Mouse (Mus musculus): ENCODE measurements around the gene Vipr1. TPM values are rescaled to one million over a fixed set of nuclear protein-coding genes. Genes with fewer than 3 reads are reported as not detected.

Vipr1 gene
- polyA plus RNA-seq, 1 experiment = not detected

DNA sequence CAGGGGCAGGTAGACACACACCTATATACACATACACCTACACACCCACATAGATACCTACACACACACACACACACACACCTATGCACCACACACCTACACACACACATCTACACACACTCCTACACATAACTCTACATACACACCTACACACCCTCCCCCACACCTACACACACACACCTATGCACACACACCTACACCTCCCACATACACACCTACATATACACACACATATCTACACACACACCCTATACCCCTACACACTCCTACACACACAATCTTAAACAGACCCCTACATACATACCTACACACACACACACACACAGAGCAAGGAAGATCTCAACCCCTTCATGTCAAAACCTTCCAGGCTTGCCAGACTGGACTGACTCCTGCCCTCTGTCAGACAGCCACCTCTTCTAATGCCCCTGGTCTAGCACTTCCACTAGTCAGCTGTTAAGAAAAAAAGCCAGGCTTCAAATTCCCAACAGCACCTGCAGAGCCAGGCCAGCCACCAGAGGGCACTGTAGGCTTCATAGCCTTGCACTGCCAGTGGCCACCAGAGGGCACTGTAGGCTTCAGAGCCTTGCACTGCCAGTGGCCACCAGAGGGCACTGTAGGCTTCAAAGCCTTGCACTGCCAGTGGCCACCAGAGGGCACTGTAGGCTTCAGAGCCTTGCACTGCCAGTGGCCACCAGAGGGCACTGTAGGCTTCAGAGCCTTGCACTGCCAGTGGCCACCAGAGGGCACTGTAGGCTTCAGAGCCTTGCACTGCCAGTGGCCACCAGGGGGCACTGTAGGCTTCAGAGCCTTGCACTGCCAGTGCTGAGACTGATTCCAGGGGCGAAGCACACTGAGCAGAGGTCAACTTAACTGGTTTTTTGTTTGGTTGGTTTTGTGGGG is 54.9 kb downstream of the Vipr1 start:
- TF ChIP-seq CTCF (IDR thresholded peaks at IDR 0.05; ENCODE audit: insufficient read depth, low read depth, low read length) (peak; percentile 100), POLR2A (IDR thresholded peaks at IDR 0.05; ENCODE audit: insufficient read depth, low read depth, low read length) (no peak)
- WGBS = 100% methylated on average over 1 of the region's 1 CpGs
- no peak overlapping the region for H3K4me3 ChIP-seq (ENCODE audit: insufficient read depth, low read depth, low read length)
- no peaks in the 10 kb centered on the region for H3K4me1 ChIP-seq (ENCODE audit: control insufficient read depth, insufficient read depth, low read length)
- H3K27ac ChIP-seq (ENCODE audit: insufficient read depth, low read depth, low read length) = no peak overlapping the region

- TF ChIP-seq CTCF (IDR thresholded peaks at IDR 0.05; ENCODE audit: insufficient read depth, low read depth, low read length) (no peak), POLR2A (IDR thresholded peaks at IDR 0.05; ENCODE audit: insufficient read depth, low read depth, low read length) (no peak)
- H3K4me1 ChIP-seq (ENCODE audit: control insufficient read depth, insufficient read depth, low read length) = peaks cover 14% of the 10 kb centered on the region
- H3K27ac ChIP-seq (ENCODE audit: insufficient read depth, low read depth, low read length) = no peak overlapping the region
- 26% methylated on average over 11 of the region's 11 CpGs for WGBS
- H3K4me3 ChIP-seq (ENCODE audit: insufficient read depth, low read depth, low read length) = peak overlapping the region; percentile 96
Measured at GRCm38 (mm10) chr9:121704261-121704645, 61.7 kb downstream of the Vipr1 start.

- TF ChIP-seq CTCF (IDR thresholded peaks at IDR 0.05; ENCODE audit: insufficient read depth, low read depth, low read length) (no peak), POLR2A (IDR thresholded peaks at IDR 0.05; ENCODE audit: insufficient read depth, low read depth, low read length) (peak; percentile 61; the same call in 1 of the 2 replicates)
- H3K4me1 ChIP-seq (ENCODE audit: control insufficient read depth, insufficient read depth, low read length) = peaks cover 16% of the 10 kb centered on the region
- peak within 1 kb of the TSS; percentile 48; the same call in 1 of the 2 replicates for H3K27ac ChIP-seq (ENCODE audit: insufficient read depth, low read depth, low read length)
- peak within 1 kb of the TSS; percentile 96 for H3K4me3 ChIP-seq (ENCODE audit: insufficient read depth, low read depth, low read length)
- WGBS = under 1% methylated on average over 69 of the region's 69 CpGs
Measured at GRCm38 (mm10) chr9:121704646-121705625, 62.4 kb downstream of the Vipr1 start, which contains the start of gene Sec22c. Sec22c (minus strand) TSS chr9:121705490.

- 79% methylated on average over 6 of the region's 6 CpGs for WGBS
- H3K4me1 ChIP-seq (ENCODE audit: control insufficient read depth, insufficient read depth, low read length) = peaks cover 16% of the 10 kb centered on the region
- no peak overlapping the region for H3K4me3 ChIP-seq (ENCODE audit: insufficient read depth, low read depth, low read length)
- TF ChIP-seq CTCF (IDR thresholded peaks at IDR 0.05; ENCODE audit: insufficient read depth, low read depth, low read length) (no peak), POLR2A (IDR thresholded peaks at IDR 0.05; ENCODE audit: insufficient read depth, low read depth, low read length) (no peak)
- H3K27ac ChIP-seq (ENCODE audit: insufficient read depth, low read depth, low read length) = no peak overlapping the region
Measured at GRCm38 (mm10) chr9:121706029-121706675, 63.6 kb downstream of the Vipr1 start.

DNA sequence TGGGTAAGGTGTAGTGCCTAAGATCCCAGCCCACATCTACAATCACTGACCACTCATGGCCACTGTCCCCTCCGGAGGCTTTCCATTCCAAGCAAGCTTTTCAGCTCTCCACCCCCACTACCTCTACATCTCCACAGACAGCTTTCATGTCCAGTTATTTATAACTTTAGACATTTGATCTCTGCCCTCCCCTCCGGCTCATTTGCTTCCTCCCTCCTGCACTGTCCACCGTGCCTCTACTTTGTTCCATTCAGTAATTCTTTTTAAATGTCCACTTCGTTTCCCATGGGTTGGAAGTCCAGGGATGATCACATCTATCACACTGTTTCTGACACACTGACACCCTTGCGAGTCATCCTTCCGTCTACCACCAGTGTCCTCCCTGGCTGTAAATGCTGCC is 65.3 kb downstream of the Vipr1 start:
- WGBS = 72% methylated on average over 6 of the region's 6 CpGs
- Histone ChIP-seq H3K4me1 (ENCODE audit: control insufficient read depth, insufficient read depth, low read length) (peaks cover 18% of the 10 kb centered on the region), H3K27ac (ENCODE audit: insufficient read depth, low read depth, low read length) (no peak overlapping the region), H3K4me3 (ENCODE audit: insufficient read depth, low read depth, low read length) (no peak overlapping the region)
- TF ChIP-seq CTCF (IDR thresholded peaks at IDR 0.05; ENCODE audit: insufficient read depth, low read depth, low read length) (no peak), POLR2A (IDR thresholded peaks at IDR 0.05; ENCODE audit: insufficient read depth, low read depth, low read length) (no peak)

- H3K4me1 ChIP-seq (ENCODE audit: control insufficient read depth, insufficient read depth, low read length) = peaks cover 15% of the 10 kb centered on the region
- no peak overlapping the region for H3K27ac ChIP-seq (ENCODE audit: insufficient read depth, low read depth, low read length)
- TF ChIP-seq CTCF (IDR thresholded peaks at IDR 0.05; ENCODE audit: insufficient read depth, low read depth, low read length) (no peak), POLR2A (IDR thresholded peaks at IDR 0.05; ENCODE audit: insufficient read depth, low read depth, low read length) (no peak)
- WGBS = 72% methylated on average over 7 of the region's 7 CpGs
- H3K4me3 ChIP-seq (ENCODE audit: insufficient read depth, low read depth, low read length) = no peak overlapping the region
Measured at GRCm38 (mm10) chr9:121708506-121709486, 66.3 kb downstream of the Vipr1 start.

DNA sequence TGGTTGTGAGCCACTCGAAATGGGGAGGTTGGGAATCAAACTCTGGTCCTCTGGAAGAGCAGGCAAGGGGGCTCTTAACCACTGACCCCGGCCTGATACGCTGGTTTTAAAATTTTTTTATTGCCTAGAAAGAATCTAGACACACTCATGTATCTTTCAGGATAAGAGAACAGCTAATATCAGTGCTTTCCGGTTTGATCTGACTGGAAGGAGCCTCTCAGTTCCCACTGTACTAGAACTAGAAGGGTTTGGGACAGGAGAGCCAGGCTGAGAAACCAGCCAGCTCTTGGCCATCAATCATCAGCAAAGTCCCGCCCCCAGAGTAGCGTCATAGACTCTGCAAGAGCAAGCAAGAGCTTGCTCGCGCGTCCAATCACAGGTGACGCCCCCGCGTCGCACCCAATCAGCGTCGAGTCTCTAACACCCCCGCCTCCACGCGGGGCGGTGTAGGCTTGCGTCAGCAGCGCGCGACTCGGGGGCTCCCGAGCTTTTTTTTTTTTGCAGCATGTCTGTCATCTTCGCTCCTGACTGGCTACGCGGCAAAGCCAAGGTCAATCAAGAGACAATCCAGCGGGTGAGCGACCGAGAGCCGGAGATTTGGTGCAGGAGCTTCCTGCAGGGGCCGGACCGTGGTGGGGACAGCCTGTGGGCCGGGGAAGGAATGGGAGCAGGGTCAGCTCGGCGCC is 67.5 kb downstream of the Vipr1 start, which contains the start of gene Ss18l2:
Ss18l2 (plus strand) TSS at position 432 of the 686 bp plus-strand sequence.
- Histone ChIP-seq H3K27ac (ENCODE audit: insufficient read depth, low read depth, low read length) (peak within 1 kb of the TSS; percentile 48), H3K4me1 (ENCODE audit: control insufficient read depth, insufficient read depth, low read length) (peaks cover 11% of the 10 kb centered on the region), H3K4me3 (ENCODE audit: insufficient read depth, low read depth, low read length) (peak within 1 kb of the TSS; percentile 87)
- 5% methylated on average over 37 of the region's 37 CpGs for WGBS
- TF ChIP-seq CTCF (IDR thresholded peaks at IDR 0.05; ENCODE audit: insufficient read depth, low read depth, low read length) (no peak), POLR2A (IDR thresholded peaks at IDR 0.05; ENCODE audit: insufficient read depth, low read depth, low read length) (peak; percentile 30; the same call in 1 of the 2 replicates)
